Mouse (Mus musculus) lung, embryonic 14.5 days (tissue): ENCODE results near the gene 4930402F06Rik. TPM values are rescaled to one million over a fixed set of nuclear protein-coding genes. Genes with fewer than 3 reads are reported as not detected.

Source experiments
- ATAC-seq: fragments of 200-750 bp; cut with Nextera tagmentation; 2 replicates; pipeline ENCODE4 v1.8.0; 2017; ENCODE audit warnings: mild to moderate bottlenecking, moderate TSS enrichment, moderate library complexity; ENCODE audit not compliant: insufficient read depth
- DNase-seq: peaks from one replicate; pipeline ENCODE4 v3.0.0-alpha.2; 2015
- H3K27ac ChIP-seq: fragments of 300-500 bp; sonication (generic); 2 replicates; pipeline ENCODE4 v1.5.1; 2014; ENCODE audit warnings: low read depth, mild to moderate bottlenecking, moderate library complexity
- H3K27me3 ChIP-seq: fragments of 300-500 bp; sonication (generic); 2 replicates; pipeline ENCODE4 v1.6.1; 2014; ENCODE audit warnings: low read length, control low read depth; ENCODE audit not compliant: insufficient read depth
- H3K36me3 ChIP-seq: fragments of 300-500 bp; sonication (generic); 2 replicates; pipeline ENCODE4 v1.6.1; 2014; ENCODE audit warnings: control low read depth; ENCODE audit not compliant: insufficient read depth
- H3K4me1 ChIP-seq: fragments of 300-500 bp; sonication (generic); 2 replicates; pipeline ENCODE4 v1.6.1; 2014; ENCODE audit warnings: antibody characterized with exemption, control low read depth; ENCODE audit not compliant: insufficient read depth
- H3K4me2 ChIP-seq: fragments of 300-500 bp; sonication (generic); 2 replicates; pipeline ENCODE4 v1.6.1; 2014; ENCODE audit warnings: mild to moderate bottlenecking
- H3K4me3 ChIP-seq: fragments of 300-500 bp; sonication (generic); 2 replicates; pipeline ENCODE4 v1.5.1; 2014; ENCODE audit warnings: low read depth, low read length
- H3K9ac ChIP-seq: fragments of 300-500 bp; sonication (generic); 2 replicates; pipeline ENCODE4 v1.6.1; 2014
- H3K9me3 ChIP-seq: fragments of 300-500 bp; sonication (generic); 2 replicates; pipeline ENCODE4 v1.6.1; 2016; ENCODE audit warnings: low read depth, low read length, control low read depth
- CTCF ChIP-seq: IDR thresholded peaks from 2 replicates; pipeline ENCODE4 v1.5.1; 2016; ENCODE audit warnings: antibody characterized with exemption, low read depth
- WGBS: fragments of 180-500 bp; shearing (Covaris S2); extraction: QIAGEN DNeasy Blood & Tissue Kit; methylation state at CpG from one replicate; pipeline ENCODE4 v1.1.7; 2014; 5-methylcytosine and 5-hydroxymethylcytosine counted together
- polyA plus RNA-seq: library from polyadenylated mRNA; unstranded; fragments of >200 nt; fragmentation: Nextera tagmentation; extraction: Ambion mirVana; gene quantifications from 2 replicates; pipeline ENCODE4 v1.2.1, GENCODE M21; 2014

The 4930402F06Rik gene
- polyA plus RNA-seq, 1 experiment from 2014 or later, result not detected

GRCm38 (mm10) chr2:35335620-35336019, 61.4 kb downstream of the 4930402F06Rik start:
- Histone ChIP-seq H3K4me1 (no peaks in the 10 kb centered on the region), H3K9ac (peak overlapping the region; percentile 82), H3K4me2 (peak overlapping the region; percentile 98), H3K36me3 (no peaks in the 10 kb centered on the region), H3K9me3 (no peaks in the 10 kb centered on the region), H3K27me3 (0 out of 2 replicates have a peak, but pooled peaks cover 3% of the 10 kb centered on the region), H3K4me3 (peak overlapping the region; percentile 71), H3K27ac (0 out of 2 replicates have a peak overlapping the region, but pooled peaks have one; percentile 6)
- ATAC-seq, result no peak
- WGBS, result 7% methylated on average over 7 of the region's 7 CpGs
- TF ChIP-seq CTCF, result no peak
- no peak for DNase-seq

DNA sequence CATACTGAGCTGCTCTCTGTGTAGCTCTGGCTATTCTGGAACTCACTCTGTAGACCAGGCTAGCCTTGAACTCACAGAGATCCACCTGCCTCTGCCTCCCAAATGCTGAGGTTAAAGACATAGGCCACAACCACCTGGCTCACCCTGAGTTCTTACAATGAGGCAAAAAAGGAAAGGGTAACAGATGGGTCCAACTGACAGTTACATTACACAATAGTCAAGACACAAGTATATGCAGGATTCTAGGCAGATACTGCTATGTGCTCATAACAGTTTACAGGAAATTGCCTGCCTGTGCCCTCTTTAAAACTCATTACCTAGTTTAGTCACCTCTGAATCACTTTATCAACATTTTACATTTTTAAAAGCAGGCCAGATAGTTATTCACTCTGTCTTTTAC, 63.3 kb downstream of the 4930402F06Rik start:
- no peak for TF ChIP-seq CTCF
- H3K4me3 ChIP-seq, result no peak overlapping the region
- H3K4me1 ChIP-seq, result no peaks in the 10 kb centered on the region
- ATAC-seq (no peak), DNase-seq (no peak)
- H3K27ac ChIP-seq, result no peak overlapping the region
- H3K27me3 ChIP-seq, result 0 out of 2 replicates have a peak, but pooled peaks cover 3% of the 10 kb centered on the region
- no peaks in the 10 kb centered on the region for H3K36me3 ChIP-seq
- no peak overlapping the region for H3K9ac ChIP-seq
- H3K4me2 ChIP-seq, result peak overlapping the region; percentile 25; the same call in 1 of the 2 replicates
- no peaks in the 10 kb centered on the region for H3K9me3 ChIP-seq

GRCm38 (mm10) chr2:35331205-35331604, 65.8 kb downstream of the 4930402F06Rik start:
- Histone ChIP-seq H3K4me3 (no peak overlapping the region), H3K36me3 (no peaks in the 10 kb centered on the region), H3K4me2 (no peak overlapping the region), H3K9ac (no peak overlapping the region), H3K27ac (no peak overlapping the region), H3K27me3 (0 out of 2 replicates have a peak, but pooled peaks cover 3% of the 10 kb centered on the region), H3K4me1 (no peaks in the 10 kb centered on the region), H3K9me3 (no peaks in the 10 kb centered on the region)
- DNase-seq (no peak), ATAC-seq (no peak)
- WGBS, result 40% methylated on average over 2 of the region's 2 CpGs
- no peak for TF ChIP-seq CTCF

DNA sequence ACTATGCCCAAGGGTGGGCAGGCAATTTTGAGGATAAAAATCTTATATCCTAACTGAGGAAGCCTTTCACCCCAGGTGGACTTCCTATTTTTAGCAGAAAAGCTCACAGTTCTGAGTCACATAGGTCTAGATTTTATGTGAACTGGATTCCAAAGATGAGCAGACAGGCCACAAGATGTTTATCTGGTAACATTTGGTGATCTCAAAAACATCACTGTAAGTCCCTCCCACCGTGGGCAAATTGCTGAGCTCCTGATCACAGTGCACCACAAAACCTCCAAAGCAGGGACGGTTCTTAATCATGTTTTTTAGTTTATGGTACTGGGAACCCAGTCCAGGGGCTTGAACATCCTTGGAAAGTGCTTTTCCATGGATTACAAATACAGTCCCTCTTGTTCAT, 67.9 kb downstream of the 4930402F06Rik start:
- Histone ChIP-seq H3K36me3 (no peaks in the 10 kb centered on the region), H3K4me2 (no peak overlapping the region), H3K4me3 (no peak overlapping the region), H3K9me3 (no peaks in the 10 kb centered on the region), H3K27me3 (no peaks in the 10 kb centered on the region), H3K9ac (no peak overlapping the region), H3K4me1 (no peaks in the 10 kb centered on the region), H3K27ac (no peak overlapping the region)
- ATAC-seq (no peak), DNase-seq (no peak)
- 81% methylated on average over 2 of the region's 2 CpGs for WGBS
- TF ChIP-seq CTCF, result no peak

DNA sequence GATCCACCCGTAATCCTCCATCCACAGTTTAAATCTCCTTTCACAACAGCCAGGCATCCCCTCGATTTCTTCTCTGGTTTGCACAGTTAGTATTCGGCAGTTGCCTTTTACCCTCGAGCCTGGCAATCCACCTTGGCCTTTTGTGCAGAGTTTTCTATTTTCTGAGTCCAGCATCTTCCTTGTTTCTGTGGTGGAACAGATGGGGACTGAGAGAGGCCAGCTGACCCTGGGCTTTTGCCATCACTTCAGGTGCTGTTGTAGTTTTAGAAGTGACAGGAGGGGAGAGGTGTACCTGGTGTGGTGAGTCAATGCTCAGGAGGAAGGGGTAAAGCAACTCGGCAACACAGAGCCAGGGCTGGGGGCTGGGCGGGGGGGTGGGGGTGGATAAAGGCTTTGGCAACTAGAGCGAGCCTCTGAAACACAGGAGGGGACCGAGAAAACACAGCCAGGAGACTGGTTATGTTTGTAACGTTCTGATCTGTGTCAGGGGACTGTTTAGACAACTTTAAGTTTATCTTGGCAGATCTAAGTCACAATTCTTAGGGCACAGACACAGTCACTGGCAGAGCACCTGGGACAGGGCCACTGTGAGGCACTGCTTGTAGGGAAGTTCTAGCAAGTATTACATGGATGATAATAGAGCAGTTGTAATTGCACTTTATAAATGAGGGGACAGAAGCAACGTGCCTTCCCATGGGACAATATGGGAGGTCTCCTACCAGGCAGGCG, 68.7 kb downstream of the 4930402F06Rik start:
- Histone ChIP-seq H3K36me3 (no peaks in the 10 kb centered on the region), H3K9ac (no peak overlapping the region), H3K4me2 (no peak overlapping the region; the same call in 1 of the 2 replicates), H3K9me3 (no peaks in the 10 kb centered on the region), H3K27ac (peak overlapping the region; percentile 63), H3K4me1 (no peaks in the 10 kb centered on the region), H3K27me3 (no peaks in the 10 kb centered on the region), H3K4me3 (no peak overlapping the region)
- no peak for TF ChIP-seq CTCF
- DNase-seq (no peak), ATAC-seq (no peak)
- WGBS, result 43% methylated on average over 11 of the region's 11 CpGs

GRCm38 (mm10) chr2:35327583-35327982, 69.4 kb downstream of the 4930402F06Rik start:
- 45% methylated on average over 10 of the region's 10 CpGs for WGBS
- Histone ChIP-seq H3K4me2 (no peak overlapping the region; the same call in 1 of the 2 replicates), H3K9ac (no peak overlapping the region), H3K36me3 (no peaks in the 10 kb centered on the region), H3K27ac (peak overlapping the region; percentile 63), H3K4me3 (no peak overlapping the region), H3K9me3 (no peaks in the 10 kb centered on the region), H3K4me1 (no peaks in the 10 kb centered on the region), H3K27me3 (no peaks in the 10 kb centered on the region)
- no peak for DNase-seq
- TF ChIP-seq CTCF, result no peak
- no peak for ATAC-seq

DNA sequence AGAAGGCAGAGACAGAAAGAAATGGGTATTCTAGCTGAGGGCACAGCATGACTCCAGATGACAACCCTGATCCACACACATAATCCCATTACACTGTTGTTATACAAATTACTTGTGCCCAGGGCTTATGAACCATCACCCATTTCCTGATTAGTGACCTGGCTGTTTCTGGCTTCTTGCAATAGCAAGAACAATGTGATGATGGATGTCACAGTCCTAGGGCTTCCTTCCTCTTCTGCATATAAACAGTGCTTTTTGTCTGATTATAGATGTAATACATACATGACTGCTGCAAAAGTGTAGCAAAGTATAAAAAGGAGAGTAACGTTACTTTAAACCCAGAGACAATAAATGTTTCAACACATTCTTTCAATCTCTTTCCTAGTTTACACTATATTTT, 70.0 kb downstream of the 4930402F06Rik start:
- Histone ChIP-seq H3K4me1 (no peaks in the 10 kb centered on the region), H3K27ac (no peak overlapping the region), H3K36me3 (no peaks in the 10 kb centered on the region), H3K27me3 (no peaks in the 10 kb centered on the region), H3K4me3 (no peak overlapping the region), H3K9ac (no peak overlapping the region), H3K9me3 (no peaks in the 10 kb centered on the region), H3K4me2 (no peak overlapping the region)
- WGBS, result 25% methylated on average over 1 of the region's 1 CpGs
- TF ChIP-seq CTCF, result no peak
- ATAC-seq (no peak), DNase-seq (peak; percentile 32)
